Mouse (Mus musculus) embryonic facial prominence, embryonic 11.5 days (tissue): Measurements from ENCODE around the gene Ddx39b. TPM values are rescaled to one million over a fixed set of nuclear protein-coding genes. Genes with fewer than 3 reads are reported as not detected.

Source experiments
- ATAC-seq: fragments of 200-750 bp; cut with Nextera tagmentation; replicated peaks from 2 replicates; pipeline ENCODE4 v1.8.0; 2017; ENCODE audit warnings: low read depth; ENCODE audit not compliant: insufficient number of reproducible peaks, low FRiP score, low TSS enrichment
- DNase-seq: peaks from one replicate; pipeline ENCODE4 v3.0.0-alpha.2; 2015; ENCODE audit warnings: low spot score
- H3K27ac ChIP-seq: fragments of 300-500 bp; sonication (generic); replicated peaks from 2 replicates; pipeline ENCODE4 v1.5.1; 2014; ENCODE audit warnings: mild to moderate bottlenecking, low read depth, low read length, control low read depth
- H3K27me3 ChIP-seq: fragments of 300-500 bp; sonication (generic); 2 replicates; pipeline ENCODE4 v1.6.1; 2014; ENCODE audit warnings: mild to moderate bottlenecking, low read length, moderate library complexity, mixed read lengths; ENCODE audit not compliant: control insufficient read depth, insufficient read depth
- H3K36me3 ChIP-seq: fragments of 300-500 bp; sonication (generic); replicated peaks from 2 replicates; pipeline ENCODE4 v1.6.1; 2014; ENCODE audit warnings: low read depth, mild to moderate bottlenecking, low read length, moderate library complexity, mixed read lengths; ENCODE audit not compliant: control insufficient read depth, insufficient read depth
- H3K4me1 ChIP-seq: fragments of 300-500 bp; sonication (generic); 2 replicates; pipeline ENCODE4 v1.6.1; 2014; ENCODE audit warnings: low read length, mixed read lengths; ENCODE audit not compliant: control insufficient read depth, insufficient read depth
- H3K4me2 ChIP-seq: fragments of 300-500 bp; sonication (generic); 2 replicates; pipeline ENCODE4 v1.6.1; 2014; ENCODE audit warnings: low read depth, mild to moderate bottlenecking, control low read depth, low read length, moderate library complexity
- H3K4me3 ChIP-seq: fragments of 300-500 bp; sonication (generic); 2 replicates; pipeline ENCODE4 v1.5.1; 2014; ENCODE audit warnings: low read depth, low read length, control low read depth
- H3K9ac ChIP-seq: fragments of 300-500 bp; sonication (generic); replicated peaks from 2 replicates; pipeline ENCODE4 v1.6.1; 2014; ENCODE audit warnings: mild to moderate bottlenecking, control low read depth, low read length
- H3K9me3 ChIP-seq: fragments of 300-500 bp; sonication (generic); replicated peaks from 2 replicates; pipeline ENCODE4 v1.6.1; 2016; ENCODE audit warnings: mild to moderate bottlenecking, low read length, inconsistent platforms, mixed read lengths; ENCODE audit not compliant: control insufficient read depth
- WGBS: fragments of 180-500 bp; shearing (Covaris S2); extraction: QIAGEN DNeasy Blood & Tissue Kit; methylation state at CpG from one replicate; pipeline ENCODE4 v1.1.7; 2014; 5-methylcytosine and 5-hydroxymethylcytosine counted together
- polyA plus RNA-seq: library from polyadenylated mRNA; unstranded; fragments of >200 nt; fragmentation: Nextera tagmentation; extraction: Ambion mirVana; gene quantifications from 2 replicates; pipeline ENCODE4 v1.2.1, GENCODE M21; 2014

Ddx39b gene
- 664 and 669 TPM in 2 replicates for polyA plus RNA-seq

DNA sequence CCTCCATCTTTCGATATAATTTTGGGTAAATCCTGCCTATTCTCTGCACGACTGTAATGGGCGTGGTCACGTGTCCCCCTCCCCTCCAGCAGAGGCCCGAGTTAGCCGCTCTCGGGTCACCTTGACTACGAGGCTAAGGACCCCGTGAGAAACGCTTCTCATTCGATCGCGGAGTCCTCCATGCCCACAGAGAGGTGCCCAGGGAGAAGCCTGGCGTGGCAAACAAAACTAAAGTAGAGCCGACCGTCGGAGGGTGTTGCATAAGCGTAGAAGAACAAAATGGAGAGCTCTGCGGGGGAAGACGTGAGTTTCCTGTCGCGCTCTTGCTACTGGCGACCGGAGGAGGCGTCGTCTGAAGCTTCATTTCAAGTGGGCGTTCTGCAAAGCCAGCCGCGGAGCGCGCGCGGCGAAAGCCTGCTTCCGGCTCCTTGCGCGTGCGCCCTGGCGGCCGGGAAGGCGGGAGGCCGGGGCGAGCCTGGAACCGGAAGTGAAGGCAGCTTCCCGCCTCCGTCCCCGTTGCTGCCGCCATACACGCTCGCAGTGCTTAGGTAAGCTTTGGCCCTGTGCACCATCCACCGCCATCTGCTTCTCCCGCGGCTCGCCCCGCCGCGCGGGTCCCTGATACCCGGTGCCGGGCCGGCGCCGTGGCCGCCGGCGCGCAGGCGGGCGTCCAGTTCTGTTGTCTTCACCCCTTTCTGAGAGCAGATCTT is at the start of gene Ddx39b:
Gene Ddx39b, plus strand, starts transcription at position 442 of the 710 bp plus-strand sequence.
- under 1% methylated on average over 69 of the region's 69 CpGs for WGBS
- Histone ChIP-seq H3K27ac (peak within 1 kb of the TSS; percentile 98), H3K36me3 (peaks cover 20% of the 10 kb centered on the region), H3K4me3 (peak within 1 kb of the TSS; percentile 93), H3K4me2 (peak within 1 kb of the TSS; percentile 88), H3K4me1 (peaks cover 5% of the 10 kb centered on the region), H3K27me3 (no peaks in the 10 kb centered on the region), H3K9me3 (no peaks in the 10 kb centered on the region), H3K9ac (peak within 1 kb of the TSS; percentile 100)
- DNase-seq (peak; percentile 97), ATAC-seq (peak; percentile 92)

DNA sequence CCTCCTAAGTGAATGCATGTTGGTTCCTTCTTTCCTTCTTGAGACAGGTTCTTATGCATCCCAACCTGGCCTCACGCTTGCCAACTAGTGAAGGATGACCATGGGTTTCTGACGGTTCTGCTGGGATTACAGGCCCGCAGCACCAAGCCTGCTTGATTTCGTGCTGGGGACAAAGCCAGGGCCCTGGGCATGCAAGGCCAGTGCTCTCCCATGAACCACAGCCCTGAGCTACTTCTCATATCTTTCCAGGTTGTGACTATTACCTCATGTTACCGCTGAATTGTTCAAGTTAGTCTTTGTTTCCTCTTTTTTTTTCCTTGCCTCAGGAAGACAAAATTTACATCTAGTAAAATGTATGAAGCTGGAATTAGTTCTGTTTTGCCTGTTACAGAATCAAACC is 48.6 kb upstream of the Ddx39b start:
- Histone ChIP-seq H3K4me1 (no peaks in the 10 kb centered on the region), H3K9me3 (no peaks in the 10 kb centered on the region), H3K9ac (no peak overlapping the region), H3K36me3 (no peaks in the 10 kb centered on the region), H3K27ac (no peak overlapping the region), H3K4me2 (no peak overlapping the region), H3K27me3 (peaks cover 21% of the 10 kb centered on the region), H3K4me3 (no peak overlapping the region)
- WGBS, result 84% methylated on average over 5 of the region's 5 CpGs
- DNase-seq, result no peak
- no peak for ATAC-seq

DNA sequence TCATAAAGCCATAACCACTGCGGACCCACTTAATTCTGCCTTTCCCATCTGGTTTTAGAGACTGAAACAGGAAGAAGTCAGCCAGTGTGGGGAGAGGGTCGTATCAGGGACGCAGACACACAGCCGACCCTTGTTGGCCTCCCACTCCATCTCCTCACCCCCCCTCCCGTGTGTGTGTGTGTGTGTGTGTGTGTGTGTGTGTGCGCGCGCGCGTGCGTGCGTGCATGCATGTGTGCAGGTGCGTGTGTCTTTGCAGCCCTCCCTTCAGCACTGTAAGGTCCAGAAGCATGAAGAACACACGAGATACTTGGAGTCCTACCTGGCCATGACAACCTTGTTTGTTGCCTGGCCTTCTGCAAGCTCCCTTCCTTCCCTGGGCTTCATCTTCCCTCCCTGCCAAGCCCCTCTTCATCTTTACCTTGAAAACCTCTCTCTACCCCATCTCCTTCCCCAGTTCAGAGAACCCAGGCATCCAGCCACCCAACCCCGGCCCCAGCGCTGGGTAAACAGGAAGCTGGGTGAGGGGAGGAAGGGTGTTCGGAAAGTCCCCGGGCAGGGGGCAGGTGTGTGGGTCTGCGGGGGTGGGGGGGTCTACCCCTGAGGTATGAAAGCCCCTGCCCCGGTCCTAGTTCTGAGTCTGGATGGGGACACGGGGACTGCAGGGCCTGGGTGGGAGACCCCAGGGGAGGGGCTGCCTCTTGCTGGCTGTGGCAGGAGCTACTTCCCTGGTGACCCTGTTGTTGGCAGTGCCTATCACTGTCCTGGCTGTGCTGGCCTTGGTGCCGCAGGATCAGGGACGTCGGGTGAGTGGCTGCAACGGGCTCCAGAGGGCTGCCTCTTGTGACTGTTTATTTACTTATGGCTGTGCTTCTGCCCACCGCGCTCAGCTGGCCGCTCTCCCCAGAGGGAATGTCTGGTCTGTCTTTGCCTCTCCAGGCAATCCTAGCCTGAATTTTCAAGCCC is 47.4 kb upstream of the Ddx39b start, which contains the start of gene Ltb:
Gene Ltb, plus strand, starts transcription at position 559 of the 963 bp plus-strand sequence.
- Histone ChIP-seq H3K4me2 (0 out of 2 replicates have a peak within 1 kb of the TSS, but pooled peaks have one; percentile 10), H3K27ac (no peak within 1 kb of the TSS), H3K9me3 (no peaks in the 10 kb centered on the region), H3K36me3 (no peaks in the 10 kb centered on the region), H3K4me1 (no peaks in the 10 kb centered on the region), H3K27me3 (peaks cover 21% of the 10 kb centered on the region), H3K4me3 (no peak within 1 kb of the TSS), H3K9ac (no peak within 1 kb of the TSS)
- WGBS, result 60% methylated on average over 28 of the region's 28 CpGs
- DNase-seq, result no peak
- ATAC-seq, result no peak

DNA sequence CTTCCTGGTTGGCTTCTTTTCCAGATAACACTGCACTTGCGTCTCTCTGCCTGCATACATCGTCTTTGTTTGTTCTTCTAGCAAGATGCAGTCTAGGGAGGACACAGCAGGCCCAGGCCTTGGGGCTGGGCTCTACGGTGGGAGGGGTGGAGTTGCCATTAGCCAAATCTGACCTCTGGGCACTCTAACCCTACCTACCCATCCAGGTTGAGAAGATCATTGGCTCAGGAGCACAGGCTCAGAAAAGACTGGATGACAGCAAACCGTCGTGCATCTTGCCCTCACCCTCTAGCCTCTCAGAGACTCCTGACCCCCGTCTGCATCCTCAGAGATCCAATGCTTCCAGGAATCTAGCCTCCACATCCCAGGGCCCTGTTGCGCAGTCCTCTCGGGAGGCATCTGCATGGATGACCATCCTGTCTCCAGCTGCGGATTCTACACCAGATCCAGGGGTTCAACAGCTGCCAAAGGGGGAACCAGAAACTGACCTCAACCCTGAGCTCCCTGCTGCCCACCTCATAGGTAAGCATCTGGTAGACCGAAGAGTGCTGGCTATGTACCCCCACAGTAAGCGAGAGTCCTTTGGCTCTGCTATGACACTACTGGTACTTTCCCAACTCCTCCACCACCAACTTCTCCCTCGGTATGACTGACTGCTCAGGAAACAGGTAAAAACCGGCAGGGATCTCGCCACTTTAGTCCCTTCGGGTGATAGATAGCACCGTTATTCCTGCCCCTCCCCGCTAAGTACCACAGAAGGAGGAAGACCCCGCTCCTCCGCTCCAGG is 46.5 kb upstream of the Ddx39b start:
- H3K9me3 ChIP-seq, result no peaks in the 10 kb centered on the region
- peak overlapping the region; percentile 57 for H3K9ac ChIP-seq
- no peak for ATAC-seq
- no peak overlapping the region for H3K27ac ChIP-seq
- DNase-seq, result no peak
- H3K4me3 ChIP-seq, result peak overlapping the region; percentile 37
- no peaks in the 10 kb centered on the region for H3K4me1 ChIP-seq
- peaks cover 21% of the 10 kb centered on the region for H3K27me3 ChIP-seq
- no peaks in the 10 kb centered on the region for H3K36me3 ChIP-seq
- 42% methylated on average over 19 of the region's 19 CpGs for WGBS
- H3K4me2 ChIP-seq, result peak overlapping the region; percentile 66

DNA sequence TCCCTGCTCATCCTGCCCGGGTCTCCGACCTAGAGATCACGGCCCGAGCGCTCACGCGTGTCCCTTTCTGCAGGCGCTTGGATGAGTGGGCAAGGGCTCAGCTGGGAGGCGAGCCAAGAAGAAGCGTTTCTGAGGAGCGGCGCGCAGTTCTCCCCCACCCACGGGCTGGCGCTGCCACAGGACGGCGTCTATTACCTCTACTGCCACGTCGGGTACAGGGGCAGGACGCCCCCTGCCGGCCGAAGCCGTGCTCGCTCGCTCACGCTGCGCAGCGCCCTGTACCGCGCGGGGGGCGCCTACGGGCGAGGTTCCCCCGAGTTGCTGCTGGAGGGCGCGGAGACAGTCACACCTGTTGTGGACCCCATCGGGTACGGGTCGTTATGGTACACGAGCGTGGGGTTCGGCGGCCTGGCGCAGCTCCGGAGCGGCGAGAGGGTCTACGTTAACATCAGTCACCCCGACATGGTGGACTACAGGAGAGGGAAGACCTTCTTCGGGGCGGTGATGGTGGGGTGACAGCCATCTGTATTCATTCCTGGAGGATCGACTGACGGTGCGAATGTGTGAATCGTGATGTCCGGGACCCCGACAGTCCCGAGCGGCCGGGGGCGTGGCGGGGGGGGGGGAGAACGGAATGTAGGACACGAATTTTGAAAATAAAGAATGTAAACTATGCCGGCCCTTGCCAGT is 45.8 kb upstream of the Ddx39b start:
- H3K9ac ChIP-seq, result peak overlapping the region; percentile 57
- no peaks in the 10 kb centered on the region for H3K4me1 ChIP-seq
- H3K4me2 ChIP-seq, result peak overlapping the region; percentile 66
- H3K4me3 ChIP-seq, result peak overlapping the region; percentile 37
- 2% methylated on average over 64 of the region's 66 CpGs for WGBS
- no peaks in the 10 kb centered on the region for H3K36me3 ChIP-seq
- H3K27ac ChIP-seq, result no peak overlapping the region
- H3K9me3 ChIP-seq, result no peaks in the 10 kb centered on the region
- H3K27me3 ChIP-seq, result peaks cover 21% of the 10 kb centered on the region
- DNase-seq (peak; percentile 83), ATAC-seq (peak; percentile 75; the same call in 1 of the 2 replicates)

DNA sequence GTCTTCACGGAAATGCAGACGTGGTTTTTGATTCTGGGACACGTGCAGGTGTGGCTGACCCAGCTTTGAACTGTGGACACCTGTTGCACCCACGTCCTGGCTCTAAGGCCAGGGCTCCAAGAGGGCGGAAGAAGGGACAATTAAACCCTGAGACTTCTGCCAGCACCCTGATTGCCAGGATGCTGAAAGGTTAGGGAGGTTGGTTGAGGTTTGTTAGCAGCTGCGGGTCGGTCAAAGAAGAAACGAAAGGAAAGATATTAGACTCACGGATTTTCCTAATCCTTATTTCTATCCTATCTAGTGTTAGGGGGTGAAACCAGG is 45.3 kb upstream of the Ddx39b start:
- WGBS, result 26% methylated on average over 9 of the region's 9 CpGs
- H3K9ac ChIP-seq, result peak overlapping the region; percentile 57; the same call in 1 of the 2 replicates
- peaks cover 21% of the 10 kb centered on the region for H3K27me3 ChIP-seq
- peak overlapping the region; percentile 66; the same call in 1 of the 2 replicates for H3K4me2 ChIP-seq
- H3K9me3 ChIP-seq, result no peaks in the 10 kb centered on the region
- no peaks in the 10 kb centered on the region for H3K36me3 ChIP-seq
- no peaks in the 10 kb centered on the region for H3K4me1 ChIP-seq
- H3K27ac ChIP-seq, result no peak overlapping the region
- peak overlapping the region; percentile 37; the same call in 1 of the 2 replicates for H3K4me3 ChIP-seq
- ATAC-seq (no peak), DNase-seq (no peak)

DNA sequence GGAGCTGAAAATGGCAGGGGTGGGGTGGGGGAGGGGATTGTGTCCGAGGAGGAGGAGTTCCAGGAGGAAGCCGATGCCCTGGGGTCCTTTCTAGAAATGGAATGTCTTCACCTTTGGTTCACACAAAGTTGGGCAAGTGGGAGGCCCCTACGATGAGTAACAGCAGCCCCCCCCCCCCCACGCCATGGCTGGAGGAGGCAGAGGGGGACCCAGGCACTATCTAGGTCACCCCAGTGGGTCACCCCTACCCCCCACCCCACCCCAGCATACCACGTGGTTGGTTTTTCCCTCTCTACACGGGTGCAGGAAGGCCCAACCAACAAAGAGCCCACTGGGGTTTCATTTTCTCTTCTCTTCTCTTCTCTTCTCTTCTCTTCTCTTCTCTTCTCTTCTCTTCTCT is 44.4 kb upstream of the Ddx39b start:
- WGBS, result 42% methylated on average over 6 of the region's 6 CpGs
- H3K27me3 ChIP-seq, result peaks cover 21% of the 10 kb centered on the region
- H3K4me1 ChIP-seq, result no peaks in the 10 kb centered on the region
- no peak overlapping the region for H3K4me2 ChIP-seq
- H3K9ac ChIP-seq, result no peak overlapping the region
- H3K9me3 ChIP-seq, result no peaks in the 10 kb centered on the region
- H3K27ac ChIP-seq, result no peak overlapping the region
- ATAC-seq (no peak), DNase-seq (no peak)
- no peaks in the 10 kb centered on the region for H3K36me3 ChIP-seq
- no peak overlapping the region for H3K4me3 ChIP-seq
